Mouse (Mus musculus) urinary bladder, postnatal 14 days (tissue): ENCODE data around the gene T.
"Not testable (repeated sequence)": the region's sequence is repeated elsewhere in the genome, so short reads cannot be mapped to it uniquely, and the experiment has no call there.

Experiments used
- DNase-seq: peaks from one replicate; pipeline ENCODE4 v3.0.0; 2021; ENCODE audit warnings: low spot score

T gene

DNA sequence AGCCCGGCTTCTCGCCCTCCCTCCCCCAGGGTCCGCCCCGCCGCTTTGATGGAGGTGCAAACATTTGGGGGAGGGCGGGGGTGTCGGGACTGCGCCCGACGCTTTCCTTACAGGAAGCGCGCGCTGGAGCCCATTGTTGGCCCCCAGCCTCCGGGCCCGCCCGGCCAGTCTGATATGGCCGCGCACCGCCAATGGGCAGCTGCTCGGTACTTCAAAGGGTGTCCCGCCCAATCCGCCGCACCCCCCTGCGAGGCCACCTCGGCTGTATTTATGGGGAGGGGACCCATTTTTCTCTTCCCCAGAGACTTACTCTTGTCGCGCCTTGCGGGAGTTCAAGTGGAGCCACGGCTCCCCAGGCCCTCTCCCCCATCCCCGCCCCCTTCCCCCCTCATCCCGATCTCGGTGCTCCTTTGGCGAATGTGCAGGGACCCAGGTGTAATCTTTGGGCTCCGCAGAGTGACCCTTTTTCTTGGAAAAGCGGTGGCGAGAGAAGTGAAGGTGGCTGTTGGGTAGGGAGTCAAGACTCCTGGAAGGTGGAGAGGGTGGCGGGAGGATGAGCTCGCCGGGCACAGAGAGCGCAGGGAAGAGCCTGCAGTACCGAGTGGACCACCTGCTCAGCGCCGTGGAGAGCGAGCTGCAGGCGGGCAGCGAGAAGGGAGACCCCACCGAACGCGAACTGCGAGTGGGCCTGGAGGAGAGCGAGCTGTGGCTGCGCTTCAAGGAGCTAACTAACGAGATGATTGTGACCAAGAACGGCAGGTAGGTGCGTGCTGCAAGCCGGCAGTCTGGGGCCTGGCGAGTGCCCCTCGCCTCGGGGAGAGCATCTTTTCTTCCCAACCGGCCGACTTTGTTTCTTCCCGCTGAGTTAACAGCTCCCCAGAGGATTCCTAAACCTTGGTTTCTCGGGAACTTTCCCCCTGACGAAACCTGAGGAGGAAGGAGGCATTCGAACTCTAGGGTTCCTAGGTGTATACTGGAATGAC is at the start of gene T:
T (plus strand) TSS at position 446 of the 983 bp plus-strand sequence.
- no peak for DNase-seq

GRCm38 (mm10) chr17:8385441-8385840 is 48.8 kb upstream of the T start:
- DNase-seq, result no peak

GRCm38 (mm10) chr17:8388463-8388862 is 45.8 kb upstream of the T start:
- DNase-seq, result no peak

GRCm38 (mm10) chr17:8388990-8389789 is 45.0 kb upstream of the T start:
- no peak for DNase-seq

DNA sequence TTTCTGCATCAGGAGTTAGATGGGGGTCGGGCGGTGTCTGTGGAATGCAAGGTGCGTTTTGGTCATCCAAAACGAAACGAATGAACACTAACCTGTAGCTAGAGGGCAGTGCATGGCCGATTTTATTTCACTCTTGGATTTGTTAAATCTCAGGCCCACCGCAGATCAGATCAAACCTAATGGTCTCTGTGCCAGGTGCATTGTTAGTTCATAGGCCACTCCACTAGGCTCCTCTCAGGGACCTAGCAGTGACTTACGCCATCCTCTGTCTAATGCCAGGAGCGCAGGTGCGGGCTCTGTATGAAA is 44.5 kb upstream of the T start:
- no peak for DNase-seq

DNA sequence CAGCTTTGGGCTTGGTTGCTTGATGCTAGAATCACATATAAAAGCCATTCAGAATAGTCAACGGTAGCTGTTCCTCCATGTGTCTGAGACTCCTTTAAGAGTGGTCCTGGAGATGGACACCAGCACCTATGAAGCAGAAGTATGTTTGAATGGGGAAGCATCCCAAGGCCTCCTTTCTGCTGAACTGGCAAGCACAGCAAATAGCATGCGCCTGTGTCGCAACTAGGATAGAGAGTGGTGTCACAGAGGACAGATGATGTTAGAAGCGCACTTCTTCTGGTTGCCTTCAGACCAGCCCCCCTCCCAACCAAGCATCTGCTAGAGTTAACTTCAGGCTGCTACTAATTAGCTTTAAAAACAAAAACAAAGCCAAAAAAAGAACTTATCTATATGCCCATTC is 43.7 kb upstream of the T start:
- DNase-seq, result no peak

DNA sequence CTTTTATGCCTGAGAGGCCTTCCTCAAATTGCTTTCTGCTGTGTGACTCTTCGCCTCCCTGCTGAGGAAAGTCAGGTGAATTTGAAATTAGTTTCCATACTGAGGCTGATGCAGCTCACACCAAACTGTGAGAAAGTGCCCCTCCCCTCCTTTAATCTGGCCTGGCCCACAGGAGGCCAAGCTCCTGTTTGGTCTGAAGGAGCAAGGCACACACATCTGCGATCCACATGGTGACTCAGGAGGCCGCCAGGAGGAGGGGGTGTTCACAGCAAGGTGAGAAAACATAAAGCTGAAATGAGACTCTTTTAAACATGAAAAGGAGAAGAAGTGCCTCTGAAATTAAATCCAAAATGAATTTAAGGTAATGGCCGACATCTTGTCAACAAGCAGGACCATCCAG is 37.9 kb upstream of the T start:
- no peak for DNase-seq

GRCm38 (mm10) chr17:8397946-8398345 is 36.3 kb upstream of the T start:
- DNase-seq, result no peak

GRCm38 (mm10) chr17:8403932-8404331 is 30.3 kb upstream of the T start:
- not testable (repeated sequence) for DNase-seq

- DNase-seq, result no peak
These were observed 27.9 kb upstream of the T start for GRCm38 (mm10) chr17:8406285-8406684.

DNA sequence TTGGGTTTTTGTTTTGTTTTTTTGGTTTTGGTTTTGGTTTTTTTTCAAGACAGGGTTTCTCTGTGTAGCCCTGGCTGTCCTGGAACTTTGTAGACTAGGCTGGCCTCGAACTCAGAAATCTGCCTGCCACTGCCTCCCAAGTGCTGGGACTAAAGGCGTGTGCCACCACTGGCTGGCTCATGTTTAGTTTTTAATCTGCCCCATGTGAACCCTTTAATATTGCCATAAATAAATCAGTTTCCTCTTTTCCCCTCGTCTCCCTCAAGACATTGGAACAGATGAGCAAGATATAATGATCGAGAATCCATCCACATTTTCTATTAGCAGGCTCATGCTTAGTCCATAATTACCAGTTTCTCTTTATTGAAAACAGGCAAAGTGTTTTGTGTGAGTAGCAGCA is 26.2 kb upstream of the T start:
- DNase-seq, result not testable (repeated sequence)

GRCm38 (mm10) chr17:8408589-8409295 is 25.5 kb upstream of the T start:
- DNase-seq, result no peak

GRCm38 (mm10) chr17:8410330-8410729 is 23.9 kb upstream of the T start:
- no peak for DNase-seq

DNA sequence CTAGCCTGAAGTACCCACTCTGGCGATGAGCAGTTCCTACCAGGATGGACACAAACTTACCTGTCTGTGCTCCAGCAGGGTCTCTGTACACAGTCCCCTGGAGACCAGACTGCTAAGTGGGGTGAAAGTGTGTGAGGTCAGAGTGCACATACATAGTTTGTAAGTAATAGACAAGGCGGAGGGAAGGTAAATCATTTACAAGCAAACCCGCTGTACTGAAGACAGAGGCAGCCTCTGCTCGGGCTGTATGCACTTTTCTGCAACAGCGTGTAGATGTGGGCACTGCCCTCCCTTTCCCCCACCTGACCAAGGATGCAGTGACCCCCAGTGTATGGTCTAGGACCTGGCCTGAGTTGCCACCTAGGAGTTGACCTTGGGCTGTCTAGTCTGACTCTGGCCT is 20.6 kb upstream of the T start:
- DNase-seq, result no peak

DNA sequence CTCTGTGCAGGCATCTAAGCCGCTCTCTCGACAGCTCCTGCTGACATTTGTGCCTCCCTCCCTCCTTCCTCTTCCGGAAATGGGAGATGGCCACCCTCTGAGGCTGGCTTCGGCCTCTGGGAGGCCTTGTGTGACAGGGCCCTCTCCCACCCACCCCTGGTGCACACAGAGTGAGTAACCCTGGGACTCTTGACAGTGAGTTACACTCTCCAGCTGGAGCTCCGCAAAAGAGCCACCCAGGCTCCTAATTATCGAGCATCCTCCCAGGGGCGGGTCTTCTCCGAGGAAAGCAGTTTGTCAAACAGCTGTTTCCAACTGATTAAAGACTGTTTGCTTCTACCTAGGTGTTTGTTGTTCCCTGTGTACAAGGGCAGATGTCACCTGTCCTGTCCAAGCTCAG is 18.7 kb upstream of the T start:
- DNase-seq, result no peak

GRCm38 (mm10) chr17:8416865-8417264 is 17.4 kb upstream of the T start:
- DNase-seq, result no peak

- DNase-seq, result no peak
These were observed 13.5 kb upstream of the T start for GRCm38 (mm10) chr17:8420739-8421138.

- DNase-seq, result no peak
These were observed 12.7 kb upstream of the T start for GRCm38 (mm10) chr17:8421517-8421916.

GRCm38 (mm10) chr17:8423283-8423682 is 10.9 kb upstream of the T start:
- no peak for DNase-seq

- no peak for DNase-seq
These were observed 4.8 kb upstream of the T start for GRCm38 (mm10) chr17:8429436-8429835.

DNA sequence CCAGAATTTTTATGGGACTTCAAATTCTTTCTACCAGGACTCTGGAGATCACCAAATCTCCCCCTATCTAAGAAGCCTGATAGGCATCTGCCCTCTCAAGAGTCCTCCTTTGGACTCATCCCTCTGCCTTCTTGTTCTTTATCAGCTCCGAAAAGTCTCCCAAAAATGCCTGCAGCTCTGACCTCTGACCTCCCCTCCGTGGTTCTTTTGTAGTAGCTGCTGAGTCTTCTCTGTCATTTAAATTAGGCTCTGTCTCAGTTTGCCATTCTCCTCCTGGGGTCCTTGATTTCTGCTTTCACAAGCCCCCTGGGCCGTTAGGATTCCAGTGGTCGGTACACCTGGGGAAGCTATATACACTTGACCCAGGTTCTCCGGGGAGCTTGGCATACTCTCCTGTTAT is 4.3 kb upstream of the T start:
- no peak for DNase-seq

DNA sequence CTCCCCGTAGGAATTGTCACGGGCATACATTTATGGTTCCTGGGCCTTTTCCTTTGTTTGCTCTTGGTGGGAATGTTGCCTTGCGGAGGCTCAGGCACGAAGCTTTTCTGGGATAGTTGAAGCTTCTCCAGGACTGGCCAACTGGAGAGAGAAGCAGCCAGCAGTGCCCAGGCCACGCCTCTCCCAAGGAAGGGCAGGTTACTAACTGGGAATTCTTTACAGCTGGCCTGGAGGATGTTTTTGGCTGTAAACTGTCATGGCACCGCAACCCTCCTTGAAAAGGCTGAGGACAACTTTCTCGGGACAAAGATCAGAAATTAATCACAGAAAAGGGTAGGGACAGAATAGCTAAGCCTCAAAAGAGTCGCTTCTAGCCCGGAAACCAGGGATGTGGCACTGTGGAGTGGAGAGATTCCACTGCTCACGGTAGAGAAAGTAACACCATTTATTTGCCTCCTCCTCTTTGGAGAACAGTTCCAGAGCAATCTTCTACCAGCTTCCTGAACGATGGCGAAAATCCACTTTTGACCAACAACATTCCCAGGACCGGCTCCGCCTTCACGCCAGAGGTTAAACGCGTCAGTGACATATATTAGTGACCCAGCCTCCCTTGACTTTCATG is 1.9 kb upstream of the T start:
- no peak for DNase-seq
